ENCODE assay signal across 8 mouse cellular contexts in genomic region chr7:66689294-66689619, GRCm38 (mm10). TPM values are rescaled to one million over a fixed set of nuclear protein-coding genes. Genes with fewer than 3 reads are reported as not detected.
DNase-seq lines count a peak whose midpoint lies in the region; ATAC-seq and TF ChIP-seq lines count a peak whose summit lies in the region.

Gene Asb7, minus strand, starts transcription at chr7:66689596.

- DNase-seq in kidney, postnatal 4 days: no peak
- no peak for DNase-seq in adrenal gland, postnatal 4 days (ENCODE audit: low spot score in 2 of 2)
- no peak for DNase-seq in liver, postnatal 0 days
- DNase-seq in urinary bladder, postnatal 10 days (ENCODE audit: low spot score): no peak
- DNase-seq in ovary, postnatal 36 days (ENCODE audit: low spot score): no peak
- no peak for DNase-seq in right cerebral cortex, postnatal 10 days (ENCODE audit: low spot score in 2 of 2)

- peak within 1 kb of the TSS; percentile 70 for H3K4me3 ChIP-seq in kidney, embryonic 16.5 days (ENCODE audit: low read length)
- peak within 1 kb of the TSS; percentile 77 for H3K4me3 ChIP-seq in hindbrain, embryonic 13.5 days
- peak within 1 kb of the TSS; percentile 59 for H3K4me3 ChIP-seq in liver, postnatal 0 days (ENCODE audit: low read depth, low read length)

- no peak; the same call in 1 of the 2 replicates for ATAC-seq in kidney, embryonic 16.5 days (ENCODE audit: low FRiP score, low TSS enrichment)
- ATAC-seq in hindbrain, embryonic 13.5 days (ENCODE audit: low FRiP score): no peak
- ATAC-seq in liver, postnatal 0 days: no peak

- peak within 1 kb of the TSS; percentile 72 for H3K4me2 ChIP-seq in kidney, embryonic 16.5 days (replicated peaks; ENCODE audit: low read depth, low read length)
- H3K4me2 ChIP-seq in hindbrain, embryonic 13.5 days: peak within 1 kb of the TSS; percentile 98
- peak within 1 kb of the TSS; percentile 85 for H3K4me2 ChIP-seq in liver, postnatal 0 days (ENCODE audit: low read depth, low read length)

- H3K27ac ChIP-seq in kidney, embryonic 16.5 days (ENCODE audit: low read length): peak within 1 kb of the TSS; percentile 91
- H3K27ac ChIP-seq in hindbrain, embryonic 13.5 days: peak within 1 kb of the TSS; percentile 97
- peak within 1 kb of the TSS; percentile 80 for H3K27ac ChIP-seq in liver, postnatal 0 days (ENCODE audit: low read depth)

- no peaks in the 10 kb centered on the region for H3K9me3 ChIP-seq in kidney, embryonic 16.5 days (ENCODE audit: low read length)
- no peaks in the 10 kb centered on the region for H3K9me3 ChIP-seq in hindbrain, embryonic 13.5 days
- H3K9me3 ChIP-seq in liver, postnatal 0 days (ENCODE audit: low read length): no peaks in the 10 kb centered on the region

- H3K4me1 ChIP-seq in kidney, embryonic 16.5 days (ENCODE audit: insufficient read depth, low read length): peaks cover 8% of the 10 kb centered on the region
- H3K4me1 ChIP-seq in hindbrain, embryonic 13.5 days (replicated peaks): peaks cover 20% of the 10 kb centered on the region
- H3K4me1 ChIP-seq in liver, postnatal 0 days (ENCODE audit: insufficient read depth): peaks cover 10% of the 10 kb centered on the region

- no peak for TF ChIP-seq CTCF in liver, postnatal 0 days (IDR thresholded peaks at IDR 0.05; ENCODE audit: low read depth)

- 0% methylated on average over 18 of the region's 18 CpGs for WGBS in kidney, embryonic 16.5 days
- under 1% methylated on average over 14 of the region's 18 CpGs for WGBS in hindbrain, embryonic 13.5 days
- 0% methylated on average over 17 of the region's 18 CpGs for WGBS in liver, postnatal 0 days (ENCODE audit: insufficient replicate concordance)

- H3K27me3 ChIP-seq in kidney, embryonic 16.5 days (ENCODE audit: insufficient read depth, low read length): no peaks in the 10 kb centered on the region
- H3K27me3 ChIP-seq in hindbrain, embryonic 13.5 days: no peaks in the 10 kb centered on the region
- H3K27me3 ChIP-seq in liver, postnatal 0 days (ENCODE audit: insufficient read depth, low read length): no peaks in the 10 kb centered on the region

- TF ChIP-seq EP300 in liver, postnatal 0 days (IDR thresholded peaks at IDR 0.05; ENCODE audit: low read depth): no peak

- H3K9ac ChIP-seq in kidney, embryonic 16.5 days (replicated peaks; ENCODE audit: low read length): peak within 1 kb of the TSS; percentile 90
- peak within 1 kb of the TSS; percentile 87 for H3K9ac ChIP-seq in hindbrain, embryonic 13.5 days
- H3K9ac ChIP-seq in liver, postnatal 0 days (replicated peaks): peak within 1 kb of the TSS; percentile 79

- H3K36me3 ChIP-seq in kidney, embryonic 16.5 days (ENCODE audit: insufficient read depth, low read length): 0 out of 2 replicates have a peak, but pooled peaks cover 4% of the 10 kb centered on the region
- peaks cover 9% of the 10 kb centered on the region; the same call in 1 of the 2 replicates for H3K36me3 ChIP-seq in hindbrain, embryonic 13.5 days
- H3K36me3 ChIP-seq in liver, postnatal 0 days (replicated peaks; ENCODE audit: insufficient read depth, low read length): 0 out of 2 replicates have a peak, but pooled peaks cover 3% of the 10 kb centered on the region

RNA-seq across cellular contexts. Expression of gene Asb7, which starts in this region (rescaled TPM):
- polyA plus RNA-seq in kidney, embryonic 16.5 days (2015; fragmentation: Nextera tagmentation; extraction: Ambion mirVana): 16.4 and 16.9 TPM in 2 replicates
- 10 to 100 TPM; 24.7 to 28.0 TPM for total RNA-seq in adrenal gland, postnatal 4 days (2021)
- 16.7 and 18.3 TPM in 2 replicates for polyA plus RNA-seq in hindbrain, embryonic 13.5 days (2015; fragmentation: Nextera tagmentation; extraction: Ambion mirVana)
- polyA plus RNA-seq in liver, postnatal 0 days (2015; fragmentation: Nextera tagmentation; extraction: Ambion mirVana): 3.5 and 3.8 TPM in 2 replicates
